Comparison of ENCODE assay signal across 9 mouse cellular contexts in the genomic region with DNA sequence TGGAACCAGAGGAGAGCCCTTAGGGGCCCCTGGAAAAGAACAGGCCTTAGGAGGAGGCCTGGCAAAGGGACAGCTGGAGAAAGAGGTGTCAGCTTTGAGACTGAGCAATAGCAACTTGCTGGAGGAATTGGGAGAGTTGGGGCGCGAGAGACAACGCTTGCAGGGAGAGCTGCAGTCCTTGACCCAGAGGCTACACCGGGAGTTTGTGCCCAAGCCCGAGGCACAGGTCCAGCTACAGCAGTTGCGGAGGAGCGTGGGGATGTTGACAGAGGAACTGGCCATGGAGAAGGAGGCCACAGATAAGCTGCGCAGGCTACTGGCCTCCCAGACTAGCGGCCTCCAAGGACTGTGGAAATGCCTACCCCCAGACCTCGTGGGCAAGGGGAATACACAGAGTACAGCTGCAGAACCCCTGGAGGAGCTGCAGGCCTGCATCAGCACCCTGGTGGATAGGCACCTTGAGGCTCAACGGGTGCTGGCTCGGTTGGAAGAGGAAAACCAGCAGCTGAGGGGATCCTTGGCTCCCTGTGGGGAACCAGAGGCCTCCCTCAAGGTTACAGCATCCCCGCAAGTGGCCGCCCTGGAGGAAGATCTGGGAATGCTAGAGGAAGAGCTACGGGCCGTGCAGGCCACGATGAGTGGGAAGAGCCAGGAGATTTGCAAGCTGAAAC. TPM values are rescaled to one million over a fixed set of nuclear protein-coding genes. Genes with fewer than 3 reads are reported as not detected.
A peak's percentile ranks its signal among the peaks of the same experiment; 100 is the strongest.
DNase-seq lines count a peak whose midpoint lies in the region; ATAC-seq and TF ChIP-seq lines count a peak whose summit lies in the region.
"Had no signal": no experiment of that assay in that cellular context is flagged by ENCODE, and none has a peak within 500 bp of the region (broad histone marks: within the 10 kb centered on the region; RNA-seq: fewer than 3 reads in every experiment).

No protein-coding gene starts in this region.

- H3K27ac ChIP-seq in kidney, embryonic 16.5 days (ENCODE audit: low read length), result no peak overlapping the region
- H3K27ac ChIP-seq in embryonic facial prominence, embryonic 12.5 days, result no peak overlapping the region
- H3K27ac ChIP-seq in hindbrain, postnatal 0 days, result no peak overlapping the region
- no peak overlapping the region for H3K27ac ChIP-seq in neural tube, embryonic 13.5 days (replicated peaks)

- H3K9me3 ChIP-seq in kidney, embryonic 16.5 days (ENCODE audit: low read length), result no peaks in the 10 kb centered on the region
- H3K9me3 ChIP-seq in embryonic facial prominence, embryonic 12.5 days, result no peaks in the 10 kb centered on the region
- no peaks in the 10 kb centered on the region for H3K9me3 ChIP-seq in hindbrain, postnatal 0 days (ENCODE audit: low read length)
- H3K9me3 ChIP-seq in neural tube, embryonic 13.5 days, result no peaks in the 10 kb centered on the region

- H3K9ac ChIP-seq in kidney, embryonic 16.5 days (replicated peaks; ENCODE audit: low read length), result peak overlapping the region; percentile 42
- 0 out of 2 replicates have a peak overlapping the region, but pooled peaks have one; percentile 24 for H3K9ac ChIP-seq in embryonic facial prominence, embryonic 12.5 days
- H3K9ac ChIP-seq in hindbrain, postnatal 0 days (replicated peaks; ENCODE audit: low read length), result no peak overlapping the region
- peak overlapping the region; percentile 38; the same call in 1 of the 2 replicates for H3K9ac ChIP-seq in neural tube, embryonic 13.5 days

- DNase-seq in kidney, adult 8-10 months, result no peak
- DNase-seq in hindbrain, postnatal 0 days (ENCODE audit: low spot score), result no peak
- no peak for DNase-seq in thymus, adult 18-20 months
- no peak for DNase-seq in left cerebral cortex, adult 8-10 months (ENCODE audit: low spot score in 2 of 2)
- no peak for DNase-seq in left cerebral cortex, postnatal 10 days (ENCODE audit: extremely low spot score in 1 of 2, low spot score in 2 of 2)

- H3K4me2 ChIP-seq in kidney, embryonic 16.5 days (replicated peaks; ENCODE audit: low read depth, low read length), result peak overlapping the region; percentile 42
- peak overlapping the region; percentile 44 for H3K4me2 ChIP-seq in embryonic facial prominence, embryonic 12.5 days (replicated peaks)
- H3K4me2 ChIP-seq in hindbrain, postnatal 0 days (ENCODE audit: low read depth, low read length), result peak overlapping the region; percentile 44
- peak overlapping the region; percentile 51 for H3K4me2 ChIP-seq in neural tube, embryonic 13.5 days

- H3K4me3 ChIP-seq in kidney, embryonic 16.5 days (ENCODE audit: low read length), result peak overlapping the region; percentile 22
- 0 out of 2 replicates have a peak overlapping the region, but pooled peaks have one; percentile 17 for H3K4me3 ChIP-seq in embryonic facial prominence, embryonic 12.5 days
- no peak overlapping the region for H3K4me3 ChIP-seq in hindbrain, postnatal 0 days (ENCODE audit: low read length)
- peak overlapping the region; percentile 24 for H3K4me3 ChIP-seq in neural tube, embryonic 13.5 days

- ATAC-seq in kidney, embryonic 16.5 days (ENCODE audit: low FRiP score, low TSS enrichment), result no peak
- no peak for ATAC-seq in embryonic facial prominence, embryonic 12.5 days (ENCODE audit: insufficient number of reproducible peaks, insufficient read depth, low FRiP score, low TSS enrichment)
- ATAC-seq in hindbrain, postnatal 0 days, result no peak; the same call in 1 of the 2 replicates
- no peak for ATAC-seq in neural tube, embryonic 13.5 days (ENCODE audit: low read depth)

- no peaks in the 10 kb centered on the region for H3K4me1 ChIP-seq in kidney, embryonic 16.5 days (ENCODE audit: insufficient read depth, low read length)
- H3K4me1 ChIP-seq in embryonic facial prominence, embryonic 12.5 days, result 0 out of 2 replicates have a peak, but pooled peaks cover 3% of the 10 kb centered on the region
- no peaks in the 10 kb centered on the region; the same call in 1 of the 2 replicates for H3K4me1 ChIP-seq in hindbrain, postnatal 0 days (ENCODE audit: insufficient read depth, low read length)
- H3K4me1 ChIP-seq in neural tube, embryonic 13.5 days (replicated peaks), result peaks cover 9% of the 10 kb centered on the region; the same call in 1 of the 2 replicates

- intact Hi-C loops in left cerebral cortex, postnatal 10 days (cut with DNase I), result no loop called here

- peaks cover 10% of the 10 kb centered on the region; the same call in 1 of the 2 replicates for H3K27me3 ChIP-seq in kidney, embryonic 16.5 days (ENCODE audit: insufficient read depth, low read length)
- H3K27me3 ChIP-seq in embryonic facial prominence, embryonic 12.5 days, result peaks cover 19% of the 10 kb centered on the region; the same call in 1 of the 2 replicates
- H3K27me3 ChIP-seq in hindbrain, postnatal 0 days (ENCODE audit: insufficient read depth, low read length), result no peaks in the 10 kb centered on the region
- H3K27me3 ChIP-seq in neural tube, embryonic 13.5 days, result peaks cover 39% of the 10 kb centered on the region

- no peaks in the 10 kb centered on the region for H3K36me3 ChIP-seq in kidney, embryonic 16.5 days (ENCODE audit: insufficient read depth, low read length)
- H3K36me3 ChIP-seq in embryonic facial prominence, embryonic 12.5 days, result no peaks in the 10 kb centered on the region
- no peaks in the 10 kb centered on the region for H3K36me3 ChIP-seq in hindbrain, postnatal 0 days (ENCODE audit: insufficient read depth, low read length)
- H3K36me3 ChIP-seq in neural tube, embryonic 13.5 days, result no peaks in the 10 kb centered on the region

- TF ChIP-seq CTCF in hindbrain, postnatal 0 days (IDR thresholded peaks at IDR 0.05; ENCODE audit: low read depth), result no peak

- WGBS in kidney, embryonic 16.5 days, result 58% methylated on average over 17 of the region's 17 CpGs
- WGBS in embryonic facial prominence, embryonic 12.5 days, result 54% methylated on average over 17 of the region's 17 CpGs
- 63% methylated on average over 17 of the region's 17 CpGs for WGBS in hindbrain, postnatal 0 days
- 59% methylated on average over 17 of the region's 17 CpGs for WGBS in neural tube, embryonic 13.5 days

RNA-seq across cellular contexts. Expression of gene Pias3, which starts 11.9 kb away (rescaled TPM):
- 62.1 and 72.3 TPM in 2 replicates for polyA plus RNA-seq in kidney, embryonic 16.5 days (2015; fragmentation: Nextera tagmentation; extraction: Ambion mirVana)
- 77.4 and 77.5 TPM in 2 replicates for polyA plus RNA-seq in embryonic facial prominence, embryonic 12.5 days (2016; fragmentation: Nextera tagmentation; extraction: Ambion mirVana)
- total RNA-seq in hindbrain, postnatal 0 days (2014; rRNA removed), result 37.5 and 46.1 TPM in 2 replicates
- polyA plus RNA-seq in hindbrain, postnatal 0 days (2015; fragmentation: Nextera tagmentation; extraction: Ambion mirVana), result 41.3 and 44.3 TPM in 2 replicates
- 31.2 and 34.6 TPM in 2 replicates for polyA plus RNA-seq in neural tube, embryonic 13.5 days (2015; fragmentation: Nextera tagmentation; extraction: Ambion mirVana)
- total RNA-seq in left cerebral cortex, adult 8-10 months (2022), result 10 to 100 TPM; 26.0 to 38.9 (median 31.5) TPM
- total RNA-seq in left cerebral cortex, postnatal 10 days (2021), result 10 to 100 TPM; 19.7 to 26.6 TPM

RNA-seq across cellular contexts. Expression of gene Ankrd35, which starts 14.4 kb away (rescaled TPM):
- polyA plus RNA-seq in kidney, embryonic 16.5 days (2015; fragmentation: Nextera tagmentation; extraction: Ambion mirVana), result 1.2 and 1.6 TPM in 2 replicates
- 0.92 and 1.1 TPM in 2 replicates for polyA plus RNA-seq in embryonic facial prominence, embryonic 12.5 days (2016; fragmentation: Nextera tagmentation; extraction: Ambion mirVana)
- 2.1 and 6.4 TPM in 2 replicates for total RNA-seq in hindbrain, postnatal 0 days (2014; rRNA removed)
- 2.8 and 3.0 TPM in 2 replicates for polyA plus RNA-seq in hindbrain, postnatal 0 days (2015; fragmentation: Nextera tagmentation; extraction: Ambion mirVana)
- 0.46 and 0.72 TPM in 2 replicates for polyA plus RNA-seq in neural tube, embryonic 13.5 days (2015; fragmentation: Nextera tagmentation; extraction: Ambion mirVana)
- 1 to 10 TPM; 7.2 to 9.0 (median 8.6) TPM for total RNA-seq in left cerebral cortex, adult 8-10 months (2022)
- 1 to 10 TPM; 7.1 to 7.9 TPM for total RNA-seq in left cerebral cortex, postnatal 10 days (2021)
- total RNA-seq: common myeloid progenitor, adult 5-6 weeks had no signal

RNA-seq across cellular contexts. Expression of gene Nudt17, which starts 24.1 kb away (rescaled TPM):
- polyA plus RNA-seq in kidney, embryonic 16.5 days (2015; fragmentation: Nextera tagmentation; extraction: Ambion mirVana), result 12.0 and 12.2 TPM in 2 replicates
- polyA plus RNA-seq in embryonic facial prominence, embryonic 12.5 days (2016; fragmentation: Nextera tagmentation; extraction: Ambion mirVana), result 13.7 and 14.7 TPM in 2 replicates
- total RNA-seq in hindbrain, postnatal 0 days (2014; rRNA removed), result 13.0 and 13.4 TPM in 2 replicates
- 17.6 and 17.8 TPM in 2 replicates for polyA plus RNA-seq in hindbrain, postnatal 0 days (2015; fragmentation: Nextera tagmentation; extraction: Ambion mirVana)
- 16.2 and 17.2 TPM in 2 replicates for polyA plus RNA-seq in neural tube, embryonic 13.5 days (2015; fragmentation: Nextera tagmentation; extraction: Ambion mirVana)
- 10 to 100 TPM in 2 of 4 experiments, 1 to 10 TPM in 2; 8.6 to 11.8 (median 10.0) TPM for total RNA-seq in left cerebral cortex, adult 8-10 months (2022)
- 1 to 10 TPM; 4.7 to 5.8 TPM for total RNA-seq in left cerebral cortex, postnatal 10 days (2021)
- total RNA-seq: common myeloid progenitor, adult 5-6 weeks had no signal

RNA-seq across cellular contexts. Expression of gene Itga10, which starts 38.9 kb away (rescaled TPM):
- polyA plus RNA-seq in kidney, embryonic 16.5 days (2015; fragmentation: Nextera tagmentation; extraction: Ambion mirVana), result 0.85 and 1.2 TPM in 2 replicates
- 0.81 and 0.95 TPM in 2 replicates for polyA plus RNA-seq in embryonic facial prominence, embryonic 12.5 days (2016; fragmentation: Nextera tagmentation; extraction: Ambion mirVana)
- 2.3 and 2.6 TPM in 2 replicates for total RNA-seq in hindbrain, postnatal 0 days (2014; rRNA removed)
- polyA plus RNA-seq in hindbrain, postnatal 0 days (2015; fragmentation: Nextera tagmentation; extraction: Ambion mirVana), result 0.79 and 1.4 TPM in 2 replicates
- 0.92 and 1.1 TPM in 2 replicates for polyA plus RNA-seq in neural tube, embryonic 13.5 days (2015; fragmentation: Nextera tagmentation; extraction: Ambion mirVana)
- total RNA-seq in left cerebral cortex, adult 8-10 months (2022), result 1 to 10 TPM in 3 of 4 experiments, under 1 TPM in 1; 0.97 to 2.0 (median 1.5) TPM
- 1 to 10 TPM; 1.4 to 1.9 TPM for total RNA-seq in left cerebral cortex, postnatal 10 days (2021)

RNA-seq across cellular contexts. Expression of gene Polr3c, which starts 43.1 kb away (rescaled TPM):
- 44.5 and 45.3 TPM in 2 replicates for polyA plus RNA-seq in kidney, embryonic 16.5 days (2015; fragmentation: Nextera tagmentation; extraction: Ambion mirVana)
- polyA plus RNA-seq in embryonic facial prominence, embryonic 12.5 days (2016; fragmentation: Nextera tagmentation; extraction: Ambion mirVana), result 35.5 and 36.6 TPM in 2 replicates
- 10.9 and 11.7 TPM in 2 replicates for total RNA-seq in hindbrain, postnatal 0 days (2014; rRNA removed)
- 26.3 and 29.1 TPM in 2 replicates for polyA plus RNA-seq in hindbrain, postnatal 0 days (2015; fragmentation: Nextera tagmentation; extraction: Ambion mirVana)
- 31.7 and 38.0 TPM in 2 replicates for polyA plus RNA-seq in neural tube, embryonic 13.5 days (2015; fragmentation: Nextera tagmentation; extraction: Ambion mirVana)
- total RNA-seq in left cerebral cortex, adult 8-10 months (2022), result 10 to 100 TPM; 24.2 to 27.6 (median 26.6) TPM
- total RNA-seq in left cerebral cortex, postnatal 10 days (2021), result 10 to 100 TPM; 27.5 to 28.1 TPM
